Mouse (Mus musculus): Measurements from ENCODE around the gene Nr1h2. TPM values are rescaled to one million over a fixed set of nuclear protein-coding genes. Genes with fewer than 3 reads are reported as not detected.

The Nr1h2 gene
- polyA plus RNA-seq, 1 experiment from 2014 or later, result 80.6 TPM

DNA sequence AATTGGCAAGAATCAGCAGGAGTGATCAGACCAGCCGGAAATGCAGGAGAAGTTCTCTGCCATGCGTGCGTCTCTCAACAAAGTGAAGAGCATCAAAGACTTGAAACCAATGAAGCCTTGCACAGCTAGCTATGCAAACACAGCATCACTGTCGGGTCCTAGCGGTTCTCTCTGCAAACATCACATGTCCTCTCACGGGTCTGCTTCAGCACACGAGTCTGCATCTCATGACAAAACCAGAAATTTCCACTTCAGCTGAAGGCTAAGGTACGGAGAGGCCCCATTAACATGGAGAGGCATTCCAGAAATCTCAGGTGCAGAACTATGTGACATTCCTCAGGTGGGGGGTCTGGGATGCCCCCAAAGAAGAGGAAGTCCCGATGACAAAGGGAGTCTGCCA lies 15.1 kb upstream of the Nr1h2 start:
- H3K9ac ChIP-seq (ENCODE audit: low read depth, low read length), result no peak overlapping the region
- DNase-seq (ENCODE audit: low spot score) (no peak), ATAC-seq (replicated peaks; ENCODE audit: low FRiP score, low read depth) (no peak)
- H3K4me1 ChIP-seq (replicated peaks; ENCODE audit: insufficient read depth, low read length), result no peaks in the 10 kb centered on the region
- H3K9me3 ChIP-seq (replicated peaks; ENCODE audit: low read length), result no peaks in the 10 kb centered on the region
- WGBS, result 65% methylated on average over 9 of the region's 9 CpGs
- H3K27me3 ChIP-seq (ENCODE audit: insufficient read depth, low read length), result no peaks in the 10 kb centered on the region
- no peak overlapping the region for H3K27ac ChIP-seq
- no peak for TF ChIP-seq CTCF (IDR thresholded peaks at IDR 0.05; ENCODE audit: low read depth)
- H3K36me3 ChIP-seq (ENCODE audit: insufficient read depth, low read length), result no peaks in the 10 kb centered on the region
- H3K4me3 ChIP-seq (replicated peaks; ENCODE audit: low read depth, low read length), result no peak overlapping the region
- no peak overlapping the region for H3K4me2 ChIP-seq (ENCODE audit: low read length)

DNA sequence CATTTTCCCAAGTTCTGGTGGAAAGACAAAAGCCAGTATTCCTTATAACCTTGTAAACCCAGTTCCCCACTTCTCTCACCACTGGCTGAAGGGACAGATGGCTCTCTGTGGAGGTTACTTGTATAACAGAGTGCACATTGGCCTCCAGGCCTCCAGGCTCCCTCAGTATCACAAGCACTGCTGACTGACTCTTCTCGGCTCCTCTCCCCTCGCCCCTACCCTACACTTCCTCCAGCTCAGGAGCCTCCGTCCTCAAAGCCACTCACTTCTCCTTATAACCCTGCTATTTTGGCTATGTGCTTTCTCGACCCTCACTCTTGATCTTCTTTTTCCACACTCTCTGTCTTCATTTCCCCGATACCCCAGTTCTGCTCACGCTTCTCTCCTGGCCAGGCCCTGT lies 11.7 kb upstream of the Nr1h2 start:
- Histone ChIP-seq H3K36me3 (ENCODE audit: insufficient read depth, low read length) (no peaks in the 10 kb centered on the region), H3K9ac (ENCODE audit: low read depth, low read length) (no peak overlapping the region), H3K4me2 (ENCODE audit: low read length) (no peak overlapping the region), H3K27me3 (ENCODE audit: insufficient read depth, low read length) (no peaks in the 10 kb centered on the region), H3K9me3 (replicated peaks; ENCODE audit: low read length) (no peaks in the 10 kb centered on the region), H3K4me3 (replicated peaks; ENCODE audit: low read depth, low read length) (no peak overlapping the region), H3K27ac (no peak overlapping the region), H3K4me1 (replicated peaks; ENCODE audit: insufficient read depth, low read length) (no peaks in the 10 kb centered on the region)
- WGBS, result 70% methylated on average over 6 of the region's 6 CpGs
- no peak for ATAC-seq (replicated peaks; ENCODE audit: low FRiP score, low read depth)
- DNase-seq (ENCODE audit: low spot score), result no peak
- no peak for TF ChIP-seq CTCF (IDR thresholded peaks at IDR 0.05; ENCODE audit: low read depth)

DNA sequence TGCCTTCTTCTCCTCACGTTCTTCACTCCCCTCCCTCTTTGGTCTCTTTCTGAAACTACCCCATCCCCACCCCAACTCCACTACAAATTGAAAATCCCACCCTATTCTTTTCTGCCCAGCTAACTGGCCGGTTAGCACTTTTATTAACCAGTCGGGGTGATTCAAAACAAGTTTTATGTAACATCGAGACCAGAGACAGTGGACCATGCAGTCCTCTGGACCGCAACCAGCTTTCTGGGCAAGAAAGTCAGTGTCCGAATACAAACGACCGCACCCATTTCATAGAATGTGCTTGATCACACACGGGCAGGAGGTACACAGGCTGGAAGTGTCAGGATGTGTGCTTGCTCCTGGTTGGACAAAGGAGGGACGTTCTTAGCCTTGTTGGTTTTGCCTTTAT lies 10.7 kb upstream of the Nr1h2 start:
- Histone ChIP-seq H3K36me3 (ENCODE audit: insufficient read depth, low read length) (no peaks in the 10 kb centered on the region), H3K9ac (ENCODE audit: low read depth, low read length) (no peak overlapping the region), H3K27ac (no peak overlapping the region), H3K27me3 (ENCODE audit: insufficient read depth, low read length) (no peaks in the 10 kb centered on the region), H3K4me2 (ENCODE audit: low read length) (no peak overlapping the region), H3K9me3 (replicated peaks; ENCODE audit: low read length) (no peaks in the 10 kb centered on the region), H3K4me1 (replicated peaks; ENCODE audit: insufficient read depth, low read length) (no peaks in the 10 kb centered on the region), H3K4me3 (replicated peaks; ENCODE audit: low read depth, low read length) (no peak overlapping the region)
- ATAC-seq (replicated peaks; ENCODE audit: low FRiP score, low read depth) (no peak), DNase-seq (ENCODE audit: low spot score) (no peak)
- 65% methylated on average over 10 of the region's 10 CpGs for WGBS
- TF ChIP-seq CTCF (IDR thresholded peaks at IDR 0.05; ENCODE audit: low read depth), result no peak

DNA sequence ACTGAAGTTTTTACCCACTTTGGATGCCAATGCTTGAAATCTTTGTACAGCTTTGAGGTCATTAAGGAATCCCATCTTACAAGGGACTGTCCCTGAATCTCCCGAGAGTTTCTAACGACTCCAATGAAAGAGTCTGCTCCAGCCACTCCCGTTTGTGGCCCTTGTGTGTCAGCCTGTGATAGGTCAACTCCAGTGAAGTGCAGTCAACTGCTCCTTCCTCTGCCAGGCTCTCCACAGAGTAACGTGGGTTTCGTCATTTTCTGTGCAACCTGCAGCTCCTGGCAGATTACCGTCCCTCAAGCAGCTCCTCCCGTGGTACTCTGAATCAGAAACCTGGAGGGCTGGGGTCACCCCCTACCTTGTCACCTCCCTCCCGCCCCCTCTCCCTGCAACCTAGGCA lies 9.5 kb upstream of the Nr1h2 start:
- no peak for TF ChIP-seq CTCF (IDR thresholded peaks at IDR 0.05; ENCODE audit: low read depth)
- Histone ChIP-seq H3K27me3 (ENCODE audit: insufficient read depth, low read length) (no peaks in the 10 kb centered on the region), H3K4me3 (replicated peaks; ENCODE audit: low read depth, low read length) (no peak overlapping the region), H3K9ac (ENCODE audit: low read depth, low read length) (no peak overlapping the region), H3K27ac (no peak overlapping the region), H3K36me3 (ENCODE audit: insufficient read depth, low read length) (no peaks in the 10 kb centered on the region), H3K4me2 (ENCODE audit: low read length) (no peak overlapping the region), H3K4me1 (replicated peaks; ENCODE audit: insufficient read depth, low read length) (no peaks in the 10 kb centered on the region), H3K9me3 (replicated peaks; ENCODE audit: low read length) (no peaks in the 10 kb centered on the region)
- ATAC-seq (replicated peaks; ENCODE audit: low FRiP score, low read depth), result no peak
- WGBS, result 40% methylated on average over 8 of the region's 8 CpGs
- no peak for DNase-seq (ENCODE audit: low spot score)

DNA sequence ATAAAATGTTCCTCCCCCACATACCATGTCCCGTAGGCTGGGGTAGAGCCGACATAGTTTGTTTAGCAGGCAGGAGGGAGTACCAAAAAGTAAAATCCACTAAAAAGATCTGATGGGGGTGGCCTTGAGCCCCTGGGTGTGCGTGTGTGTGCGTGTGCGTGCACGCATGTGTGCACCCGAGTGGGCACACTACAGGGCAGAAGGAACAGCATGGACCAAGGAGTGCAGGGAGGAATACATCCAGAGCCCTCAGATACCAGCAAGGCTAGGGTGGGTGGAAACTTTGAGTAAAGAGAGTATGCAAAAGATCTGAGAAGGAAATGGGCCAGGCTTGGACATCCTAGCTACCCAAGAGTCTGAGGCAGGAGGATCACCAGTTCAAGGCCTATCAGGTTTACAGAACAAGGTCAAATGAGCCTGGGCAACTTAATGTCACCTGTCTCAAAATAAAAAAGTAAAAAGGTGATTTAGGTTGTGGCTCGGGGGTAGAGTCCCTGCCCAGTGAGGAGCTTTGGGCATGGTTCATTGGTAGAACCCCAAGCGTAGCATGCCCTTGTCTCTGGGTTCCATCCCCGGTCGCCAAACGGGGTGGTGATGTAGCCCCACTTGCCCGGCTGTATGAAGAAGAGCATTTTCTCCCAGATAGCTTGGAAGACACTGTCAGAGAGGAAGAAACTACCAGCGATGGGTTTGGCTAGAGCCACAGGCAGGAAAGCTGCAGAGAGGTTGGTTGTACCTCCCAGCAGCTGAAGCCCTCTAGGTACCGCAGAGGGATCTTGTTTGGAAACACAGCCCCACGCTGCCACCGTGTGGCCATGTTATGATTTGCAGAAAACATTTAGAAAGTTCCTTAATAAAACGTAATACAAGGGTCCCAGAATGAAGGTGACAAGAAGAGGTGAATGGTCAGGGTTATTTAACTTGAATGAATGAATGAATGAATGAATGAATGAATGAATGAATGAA lies 7.0 kb upstream of the Nr1h2 start:
- ATAC-seq (replicated peaks; ENCODE audit: low FRiP score, low read depth) (peak; percentile 47; the same call in 1 of the 2 replicates), DNase-seq (ENCODE audit: low spot score) (peak; percentile 86)
- Histone ChIP-seq H3K4me3 (replicated peaks; ENCODE audit: low read depth, low read length) (no peak overlapping the region), H3K9me3 (replicated peaks; ENCODE audit: low read length) (no peaks in the 10 kb centered on the region), H3K36me3 (ENCODE audit: insufficient read depth, low read length) (no peaks in the 10 kb centered on the region), H3K9ac (ENCODE audit: low read depth, low read length) (no peak overlapping the region), H3K4me2 (ENCODE audit: low read length) (no peak overlapping the region), H3K27ac (no peak overlapping the region), H3K27me3 (ENCODE audit: insufficient read depth, low read length) (no peaks in the 10 kb centered on the region), H3K4me1 (replicated peaks; ENCODE audit: insufficient read depth, low read length) (no peaks in the 10 kb centered on the region)
- peak; percentile 83 for TF ChIP-seq CTCF (IDR thresholded peaks at IDR 0.05; ENCODE audit: low read depth)
- WGBS, result 49% methylated on average over 18 of the region's 18 CpGs

DNA sequence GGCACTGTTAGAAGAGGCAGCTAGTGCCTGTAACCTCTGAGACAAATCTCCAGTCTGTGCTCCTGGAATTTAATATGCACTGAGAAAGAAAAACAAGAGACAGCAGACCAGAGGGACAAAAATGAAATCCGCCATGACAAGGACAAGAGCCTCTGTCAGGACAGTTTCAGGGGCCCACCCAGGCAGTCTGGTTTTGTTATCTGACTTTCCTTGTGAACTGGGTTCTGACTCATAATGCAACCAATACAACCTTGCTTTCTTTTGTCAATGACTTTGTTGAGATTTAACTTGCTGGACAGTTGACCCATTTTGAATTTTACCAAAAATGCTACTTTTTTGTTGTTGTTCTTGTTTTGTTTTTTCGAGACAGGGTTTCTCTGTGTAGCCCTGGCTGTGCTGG lies 3.9 kb upstream of the Nr1h2 start:
- Histone ChIP-seq H3K27ac (no peak overlapping the region), H3K4me2 (ENCODE audit: low read length) (no peak overlapping the region), H3K27me3 (ENCODE audit: insufficient read depth, low read length) (no peaks in the 10 kb centered on the region), H3K9ac (ENCODE audit: low read depth, low read length) (no peak overlapping the region), H3K4me3 (replicated peaks; ENCODE audit: low read depth, low read length) (no peak overlapping the region), H3K9me3 (replicated peaks; ENCODE audit: low read length) (no peaks in the 10 kb centered on the region), H3K36me3 (ENCODE audit: insufficient read depth, low read length) (no peaks in the 10 kb centered on the region), H3K4me1 (replicated peaks; ENCODE audit: insufficient read depth, low read length) (no peaks in the 10 kb centered on the region)
- DNase-seq (ENCODE audit: low spot score) (no peak), ATAC-seq (replicated peaks; ENCODE audit: low FRiP score, low read depth) (no peak)
- WGBS, result 58% methylated on average over 2 of the region's 2 CpGs
- TF ChIP-seq CTCF (IDR thresholded peaks at IDR 0.05; ENCODE audit: low read depth), result no peak
